Mouse (Mus musculus) olfactory bulb, adult 2 months (tissue): Measurements from ENCODE around the gene Epop.

Source experiments
- CTCF ChIP-seq: fragments of 200-500 bp; IDR thresholded peaks from 2 replicates; pipeline ENCODE4 v1.5.1; 2012; ENCODE audit warnings: low read depth, mild to moderate bottlenecking, low read length, moderate library complexity; ENCODE audit not compliant: insufficient read depth
- POLR2A ChIP-seq: fragments of 200-500 bp; IDR thresholded peaks from 2 replicates; pipeline ENCODE4 v1.6.1; 2012; ENCODE audit warnings: mild to moderate bottlenecking, low read depth, low read length, moderate library complexity; ENCODE audit not compliant: insufficient read depth

GRCm38 (mm10) chr11:97629576-97629975 lies at the start of gene Epop:
- TF ChIP-seq POLR2A: no peak
- no peak for TF ChIP-seq CTCF
